Mouse (Mus musculus) thymus, postnatal 4 days (tissue): ENCODE measurements at regions not wholly inside any gene's neighbourhood (a gene's known extent, or its start where the extent isn't known, plus 50 kb on each side); places are given as distances from the start of the nearest gene placed in this dataset.

Experiments
- DNase-seq: peaks from one replicate; pipeline ENCODE4 v3.0.0; 2021

DNA sequence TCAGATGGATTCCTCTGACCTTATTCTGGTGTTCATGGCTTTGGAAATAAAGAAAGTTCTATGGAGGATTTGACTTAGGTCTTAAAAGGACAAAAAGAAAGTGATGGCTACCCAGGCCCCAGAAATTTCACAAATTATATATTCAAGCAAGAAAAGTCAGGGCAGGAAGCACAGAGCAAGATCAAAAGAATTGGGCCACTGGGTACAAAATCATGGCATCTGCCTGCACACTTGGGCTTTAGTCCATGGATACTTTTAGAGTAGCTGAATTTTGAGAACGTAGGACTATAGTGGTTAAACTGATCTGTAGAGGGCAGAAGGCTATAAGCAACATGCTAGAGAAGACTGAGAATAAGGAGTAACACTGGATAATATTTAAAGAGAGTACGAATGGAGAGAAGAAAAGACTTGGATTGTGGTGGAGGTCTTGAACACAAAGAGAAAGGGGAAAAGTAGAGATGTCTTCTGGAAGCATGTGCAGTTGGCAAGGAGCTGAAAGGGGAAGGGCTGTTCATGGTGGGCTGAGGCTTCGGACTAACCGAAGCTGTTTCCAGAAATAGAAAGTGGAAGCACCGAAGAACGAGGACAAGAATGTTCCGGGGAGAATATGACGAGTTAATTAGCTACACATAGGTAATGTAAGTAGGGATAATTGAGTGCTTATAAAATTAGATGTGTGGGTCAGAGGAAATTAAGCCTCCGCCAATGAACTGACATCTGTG lies 168.2 kb upstream of the Itga4 start:
- peak; percentile 26 for DNase-seq

DNA sequence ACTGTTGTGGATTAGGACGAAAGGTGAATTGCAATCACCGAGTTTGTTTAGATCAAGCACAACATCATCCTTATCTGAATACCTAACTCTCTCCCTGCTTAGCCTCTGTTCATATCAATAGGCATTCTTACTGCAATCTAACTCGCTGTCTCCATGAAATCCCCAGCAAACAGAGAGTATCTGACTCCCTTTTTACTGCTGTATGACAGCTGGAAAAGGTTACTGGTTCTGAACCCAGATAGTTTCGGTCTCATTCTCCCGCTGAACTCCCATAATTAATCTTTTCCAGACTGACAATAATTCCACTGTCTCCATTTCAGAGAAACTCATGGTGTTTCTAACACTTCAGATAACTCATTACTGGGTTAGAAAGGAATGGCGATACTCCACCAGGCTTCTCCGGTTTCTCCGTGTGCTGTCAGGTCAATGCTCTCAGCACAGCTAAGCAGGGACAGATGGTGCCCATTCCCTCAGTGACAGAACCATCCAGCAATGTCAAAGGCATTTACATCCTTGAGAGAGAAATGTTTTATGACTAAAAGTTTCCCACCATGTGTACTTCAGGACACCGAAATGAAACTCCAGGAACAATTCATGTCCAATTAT lies 167.5 kb upstream of the Itga4 start:
- no peak for DNase-seq

DNA sequence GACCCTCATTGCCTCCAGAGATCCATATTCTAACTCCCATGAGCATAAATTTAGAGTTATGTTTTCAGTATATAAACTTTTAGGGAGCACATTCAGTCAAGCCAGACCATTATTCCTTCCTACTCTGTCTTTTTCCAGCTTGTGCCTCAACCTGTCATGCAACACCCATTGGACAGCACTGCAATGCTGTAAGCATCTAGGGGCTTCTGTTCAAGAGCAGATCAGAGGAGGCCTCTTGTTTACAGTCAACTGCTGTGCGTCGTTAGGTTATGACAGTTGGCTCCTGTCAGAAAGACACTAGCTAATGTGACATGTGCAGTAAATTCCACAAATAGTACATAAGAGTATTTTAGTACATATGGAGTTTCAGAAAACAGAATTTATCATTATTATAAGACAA lies 165.0 kb upstream of the Itga4 start:
- DNase-seq: no peak

DNA sequence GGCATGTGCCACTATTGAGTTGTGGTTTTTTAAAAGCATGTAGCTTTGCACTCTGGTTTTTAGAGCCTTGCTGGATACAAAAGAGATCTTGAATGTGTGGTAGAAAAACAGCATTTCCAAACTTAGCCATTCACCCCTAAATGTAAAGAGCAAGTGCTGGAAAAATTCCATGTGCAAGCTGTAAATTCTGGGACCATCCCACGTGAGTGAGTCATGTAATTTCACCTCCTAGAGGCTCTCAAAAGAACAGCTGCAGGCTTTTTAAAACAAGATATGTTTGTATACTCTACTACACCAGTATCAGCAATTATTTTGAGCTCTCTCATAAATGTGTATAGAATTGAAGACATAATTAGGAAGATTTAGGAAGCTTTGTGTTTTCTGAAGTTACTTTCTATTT lies 160.9 kb upstream of the Itga4 start:
- no peak for DNase-seq

- DNase-seq: no peak
Observed at GRCm38 (mm10) chr2:79096532-79097251, 158.5 kb upstream of the Itga4 start.

DNA sequence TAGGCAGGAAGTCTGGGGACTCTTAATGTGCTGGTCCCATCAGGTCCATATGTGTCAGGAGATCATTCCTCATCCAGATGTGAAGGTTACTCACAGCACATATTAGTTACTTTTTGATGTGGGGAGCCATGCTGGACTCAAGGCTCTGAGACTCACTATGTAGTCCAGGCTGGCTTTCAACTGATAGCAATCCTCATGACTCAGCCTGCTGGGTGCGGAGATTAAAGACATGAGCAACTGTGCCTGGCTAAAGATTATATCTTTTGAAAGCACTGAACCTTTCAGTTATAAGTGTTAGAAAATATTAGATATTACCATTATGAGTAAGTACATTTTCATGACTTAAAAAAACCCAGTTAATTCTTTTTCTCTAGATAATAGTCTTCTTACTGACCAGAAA lies 155.6 kb upstream of the Itga4 start:
- DNase-seq: no peak

DNA sequence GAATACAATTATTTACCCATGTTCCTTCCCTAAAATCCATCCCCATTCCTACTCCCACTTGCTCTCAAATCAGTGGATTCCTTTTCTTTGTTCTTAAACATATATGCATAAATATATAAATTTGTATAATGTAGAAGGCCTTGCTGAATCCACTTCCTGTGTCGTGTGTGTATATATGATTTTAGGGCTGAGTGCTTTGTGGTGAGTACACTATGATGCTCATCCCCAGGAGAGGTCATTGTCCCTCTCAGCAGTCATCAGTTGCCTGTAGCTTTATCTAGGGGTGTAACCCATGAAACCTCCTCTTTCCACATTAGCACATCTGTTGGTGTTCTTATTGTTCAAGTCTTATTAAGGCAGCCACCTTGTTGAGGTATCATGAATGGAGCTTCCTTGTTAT lies 143.6 kb upstream of the Itga4 start:
- DNase-seq: no peak

- no peak for DNase-seq
Observed at GRCm38 (mm10) chr2:79112076-79112475, 143.2 kb upstream of the Itga4 start.

DNA sequence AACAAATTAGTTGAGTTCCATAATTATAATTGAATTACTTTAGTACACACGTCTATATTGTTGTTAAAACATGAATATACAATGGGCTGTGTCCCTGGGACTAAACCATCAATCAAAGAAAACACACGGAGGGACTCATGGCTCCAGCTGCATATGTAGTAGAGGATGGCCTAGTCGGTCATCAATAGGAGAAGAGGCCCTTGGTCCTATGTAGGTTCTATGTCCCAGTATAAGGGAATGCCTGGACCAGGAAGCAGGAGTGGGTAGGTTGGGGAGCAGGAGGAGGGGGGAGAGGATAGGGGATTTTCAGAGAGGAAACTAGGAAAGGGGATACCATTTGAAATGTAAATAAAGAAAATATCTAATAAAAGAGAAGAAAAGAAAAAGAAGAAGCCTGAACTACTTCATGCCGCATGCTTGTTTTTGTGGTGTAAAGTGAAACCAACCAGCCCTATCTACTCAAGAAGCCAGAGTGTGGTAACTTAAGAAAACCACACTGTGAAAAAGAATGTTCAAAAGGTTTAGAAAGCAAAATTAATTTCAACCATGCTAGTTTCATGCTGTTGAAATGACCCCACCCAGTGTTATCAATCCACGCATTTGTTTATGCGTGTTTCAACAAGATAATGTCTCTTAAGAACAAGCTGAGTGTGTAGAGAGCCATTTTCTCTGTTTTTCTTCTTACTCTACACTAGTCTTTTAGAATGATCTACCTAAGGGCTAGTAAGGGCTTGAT lies 134.4 kb upstream of the Itga4 start:
- no peak for DNase-seq

GRCm38 (mm10) chr2:79122530-79122929 lies 132.7 kb upstream of the Itga4 start:
- DNase-seq: no peak

GRCm38 (mm10) chr2:79124272-79124976 lies 130.8 kb upstream of the Itga4 start:
- no peak for DNase-seq

- peak; percentile 58 for DNase-seq
Observed at GRCm38 (mm10) chr2:79126170-79126879, 128.9 kb upstream of the Itga4 start.

GRCm38 (mm10) chr2:79126996-79127741 lies 128.1 kb upstream of the Itga4 start:
- DNase-seq: no peak

GRCm38 (mm10) chr2:79127822-79128221 lies 127.4 kb upstream of the Itga4 start:
- no peak for DNase-seq

DNA sequence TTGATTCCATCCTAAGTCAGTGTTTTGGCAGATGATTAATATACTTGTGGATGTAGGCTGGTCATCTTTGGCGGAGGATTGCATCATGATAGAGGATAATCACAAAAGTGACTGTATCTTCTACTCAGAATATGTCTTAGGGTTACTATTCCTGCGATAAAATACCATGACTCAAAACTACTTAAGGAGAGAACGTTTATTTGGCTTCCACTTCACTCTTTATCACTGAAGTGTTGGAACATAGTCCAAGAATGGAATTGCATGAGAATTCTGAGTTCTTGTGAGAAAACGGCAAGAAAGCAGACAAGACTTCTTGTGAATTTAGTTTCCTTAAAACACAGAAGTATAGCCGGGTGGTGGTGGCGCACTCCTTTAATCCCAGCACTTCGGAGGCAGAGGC lies 124.6 kb upstream of the Itga4 start:
- DNase-seq: no peak

GRCm38 (mm10) chr2:79131235-79131634 lies 124.0 kb upstream of the Itga4 start:
- no peak for DNase-seq

DNA sequence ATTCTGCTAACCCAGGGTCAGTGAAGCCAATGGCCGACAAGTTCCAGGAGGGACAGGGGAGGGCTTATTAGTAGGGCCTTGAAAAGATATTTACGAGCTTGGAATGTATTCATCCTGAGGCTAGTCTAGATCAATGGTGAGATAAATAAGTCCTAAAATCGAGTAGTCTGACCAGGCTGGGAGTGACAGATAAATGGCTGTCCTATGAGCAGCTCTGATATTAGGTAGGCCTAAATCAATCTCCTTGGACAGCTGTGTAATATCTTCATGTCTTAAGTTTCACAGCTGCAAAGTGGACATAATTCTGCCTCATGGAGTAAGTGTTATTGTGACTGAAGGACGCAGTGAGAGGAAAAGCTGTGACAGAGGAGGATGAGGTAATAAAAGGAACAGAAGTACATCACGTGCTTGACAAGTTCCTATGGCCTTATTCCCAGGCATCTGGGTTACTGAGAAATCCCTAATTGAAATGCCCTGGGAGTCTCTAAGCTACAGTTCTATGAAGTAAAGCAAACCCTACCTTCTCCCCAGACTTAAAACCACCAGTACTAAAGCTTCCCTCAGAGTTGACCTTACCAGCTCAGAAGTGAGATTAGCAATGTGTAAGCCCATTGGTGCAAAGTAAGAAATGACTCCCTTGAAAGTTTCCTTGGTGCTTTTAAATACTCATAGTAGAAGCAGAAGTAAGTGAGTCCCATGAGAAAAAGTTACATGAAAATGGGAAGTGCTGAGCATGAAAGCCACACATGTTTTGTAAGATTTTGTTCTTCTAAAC lies 123.3 kb upstream of the Itga4 start:
- no peak for DNase-seq

DNA sequence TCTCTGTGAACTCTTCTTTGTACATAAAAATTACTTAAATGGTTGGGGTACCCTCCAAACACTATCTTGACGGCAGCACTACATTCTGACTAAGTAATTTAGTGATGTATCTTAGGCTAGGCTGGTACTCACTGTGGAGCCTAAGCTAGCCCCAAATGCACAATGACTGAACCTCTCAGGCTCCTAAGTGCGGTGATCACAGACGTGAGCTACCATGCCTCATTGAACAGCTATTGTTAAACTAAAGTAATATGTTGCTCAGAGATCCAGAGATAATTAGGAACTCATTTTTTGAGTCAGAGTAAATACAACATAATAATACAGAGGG lies 122.7 kb upstream of the Itga4 start:
- no peak for DNase-seq

DNA sequence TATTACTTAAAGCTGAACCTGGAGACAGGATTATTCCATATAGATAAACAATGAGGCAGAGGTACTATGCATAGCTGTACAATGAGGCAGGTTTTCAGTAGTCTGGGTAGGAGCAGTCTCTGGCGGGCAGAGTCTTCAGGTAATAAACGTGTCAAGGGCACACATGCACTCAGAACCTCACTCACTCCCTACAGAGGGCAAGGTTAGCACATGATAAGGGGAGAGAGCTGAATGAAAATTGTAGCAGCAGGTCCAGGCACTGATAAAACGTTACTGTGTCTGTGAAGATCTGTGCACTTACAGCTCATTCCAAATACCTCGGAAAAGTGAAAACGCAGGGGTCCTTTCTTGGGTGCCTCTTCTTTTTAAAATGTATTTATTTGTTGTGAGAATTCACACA lies 120.9 kb upstream of the Itga4 start:
- DNase-seq: no peak

- DNase-seq: no peak
Observed at GRCm38 (mm10) chr2:79135986-79136385, 119.2 kb upstream of the Itga4 start.
